Mouse (Mus musculus) 3134 (cell line): ENCODE results near the gene Irs1.

Source experiments
- DNase-seq: peaks from one replicate; pipeline ENCODE4 v3.0.0-alpha.2; 2011; ENCODE audit warnings: low spot score; ENCODE audit not compliant: insufficient read length; ENCODE audit errors: extremely low read depth

Irs1 gene

DNA sequence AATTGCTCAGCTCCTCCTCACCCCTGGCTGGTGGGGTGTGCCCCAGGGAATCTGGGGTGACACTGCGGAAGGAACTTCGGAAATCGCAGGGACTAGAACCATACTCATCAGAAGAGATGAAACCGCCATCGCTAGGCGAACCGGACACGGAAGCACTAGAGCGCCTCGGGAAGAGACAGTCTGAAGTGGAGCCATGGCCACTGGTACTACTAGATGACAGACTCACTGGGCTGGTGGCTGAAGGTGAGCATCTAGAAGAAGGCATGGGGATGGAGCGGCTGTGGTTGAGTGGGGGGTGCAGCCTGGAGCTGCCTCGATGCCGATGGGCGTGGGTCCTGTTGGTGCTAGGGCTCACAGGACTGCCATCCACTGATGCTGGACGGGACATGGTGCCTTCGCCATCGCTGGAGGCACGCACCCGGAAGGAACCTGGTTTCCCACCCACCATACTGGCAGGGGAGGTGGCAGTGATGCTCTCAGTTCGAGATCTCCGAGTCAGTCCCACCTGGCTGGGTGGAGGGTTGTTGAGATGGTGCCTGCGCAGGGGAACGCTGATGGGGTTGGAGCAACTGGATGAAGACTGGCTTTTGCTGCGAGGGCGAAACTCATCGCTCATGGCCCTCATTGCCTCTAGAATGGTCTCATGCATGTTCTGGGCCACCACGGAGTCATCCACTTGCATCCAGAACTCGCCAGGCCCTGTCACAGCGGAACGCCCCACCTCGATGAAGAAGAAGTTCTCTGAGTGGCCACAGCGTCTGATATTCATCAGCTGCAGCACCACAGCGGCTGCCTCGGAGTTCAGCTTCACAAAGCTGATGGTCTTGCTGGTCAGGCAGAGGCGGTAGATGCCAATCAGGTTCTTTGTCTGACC, 1.9 kb downstream of the Irs1 start:
- no peak for DNase-seq

DNA sequence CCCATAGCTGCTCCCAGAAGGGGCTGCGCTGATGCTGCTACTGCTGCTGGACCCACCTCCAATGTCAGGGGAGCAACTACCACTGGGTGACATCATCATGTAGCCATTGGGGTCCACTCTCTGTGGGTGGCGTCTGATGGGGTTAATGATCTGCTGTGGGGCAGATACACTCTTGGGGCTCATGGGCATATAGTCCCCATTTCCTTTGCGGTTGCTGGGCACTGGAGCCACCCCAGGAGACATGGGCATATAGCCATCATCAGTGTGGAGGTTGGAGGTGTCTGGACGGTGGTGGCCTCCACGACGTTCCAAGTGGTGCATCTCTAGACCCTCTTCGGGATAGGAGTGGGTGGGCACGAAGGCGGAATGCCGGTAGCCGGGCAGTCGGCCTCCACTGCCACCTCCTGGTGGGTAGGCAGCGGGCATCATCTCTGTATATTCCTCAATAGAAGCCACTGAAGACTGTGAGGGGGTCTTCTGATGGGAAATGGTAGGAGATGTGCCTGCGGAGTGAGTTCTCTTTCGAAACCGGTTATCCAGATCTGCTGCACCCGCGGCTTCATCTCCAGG, 2.7 kb downstream of the Irs1 start:
- DNase-seq: peak; percentile 53

DNA sequence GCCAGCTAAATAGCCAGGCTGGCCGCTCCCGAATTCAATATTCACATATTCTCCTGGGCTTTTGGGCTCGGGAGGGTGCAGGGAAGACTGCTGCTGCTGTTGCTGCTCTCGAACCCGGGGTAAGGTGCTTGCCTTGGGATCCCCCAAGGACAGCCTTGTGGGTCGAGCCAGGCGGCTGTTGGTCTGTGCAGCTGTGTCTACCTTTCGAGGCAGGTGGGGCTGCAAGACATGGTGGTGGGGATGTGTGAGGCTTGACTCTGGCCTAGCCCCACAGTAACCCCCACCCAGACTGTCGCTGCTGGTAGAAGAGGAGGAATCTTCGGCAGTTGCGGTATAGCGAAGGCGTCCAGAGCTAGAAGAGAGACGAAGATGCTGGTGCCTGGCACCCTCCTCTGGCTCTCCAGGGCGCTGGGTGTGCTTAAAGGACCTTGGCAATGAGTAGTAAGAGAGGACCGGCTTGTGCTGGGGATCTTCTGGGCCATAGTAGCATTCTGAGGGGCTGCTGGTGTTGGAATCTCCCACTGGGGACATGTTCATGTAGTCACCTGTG, 3.4 kb downstream of the Irs1 start:
- no peak for DNase-seq

DNA sequence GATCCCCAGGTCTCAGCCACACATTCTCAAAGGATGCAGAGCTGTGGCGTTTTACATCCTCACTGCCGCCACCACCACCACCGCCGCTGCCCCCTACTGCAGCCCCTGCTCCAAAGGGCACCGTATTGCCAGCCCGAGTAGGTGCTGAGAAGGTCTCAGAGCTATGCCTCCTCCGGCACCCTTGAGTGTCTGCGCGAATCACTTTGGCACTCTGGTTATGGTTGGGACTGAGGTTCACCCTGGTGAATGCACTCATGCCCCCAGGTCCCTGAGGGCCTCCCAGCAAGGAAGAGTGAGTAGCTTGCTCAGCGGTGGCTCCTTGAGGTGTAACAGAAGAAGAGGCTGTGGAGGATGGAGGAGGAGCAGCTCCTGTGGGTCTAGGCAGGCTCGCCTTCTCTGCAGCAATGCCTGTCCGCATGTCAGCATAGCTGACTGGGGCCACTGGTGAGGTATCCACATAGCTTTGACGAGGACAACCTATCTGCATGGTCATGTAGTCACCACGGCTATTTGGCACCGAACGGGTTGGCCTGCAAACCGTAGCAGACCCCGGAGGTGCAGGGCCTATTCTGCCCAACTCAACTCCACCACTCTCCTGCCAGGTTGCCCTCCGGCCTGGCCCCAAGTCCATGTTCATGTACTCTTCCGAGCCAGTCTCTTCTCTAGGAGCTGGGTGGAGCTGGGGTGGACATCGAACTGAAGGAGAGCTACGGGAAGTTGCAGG, 4.0 kb downstream of the Irs1 start:
- peak; percentile 75 for DNase-seq

DNA sequence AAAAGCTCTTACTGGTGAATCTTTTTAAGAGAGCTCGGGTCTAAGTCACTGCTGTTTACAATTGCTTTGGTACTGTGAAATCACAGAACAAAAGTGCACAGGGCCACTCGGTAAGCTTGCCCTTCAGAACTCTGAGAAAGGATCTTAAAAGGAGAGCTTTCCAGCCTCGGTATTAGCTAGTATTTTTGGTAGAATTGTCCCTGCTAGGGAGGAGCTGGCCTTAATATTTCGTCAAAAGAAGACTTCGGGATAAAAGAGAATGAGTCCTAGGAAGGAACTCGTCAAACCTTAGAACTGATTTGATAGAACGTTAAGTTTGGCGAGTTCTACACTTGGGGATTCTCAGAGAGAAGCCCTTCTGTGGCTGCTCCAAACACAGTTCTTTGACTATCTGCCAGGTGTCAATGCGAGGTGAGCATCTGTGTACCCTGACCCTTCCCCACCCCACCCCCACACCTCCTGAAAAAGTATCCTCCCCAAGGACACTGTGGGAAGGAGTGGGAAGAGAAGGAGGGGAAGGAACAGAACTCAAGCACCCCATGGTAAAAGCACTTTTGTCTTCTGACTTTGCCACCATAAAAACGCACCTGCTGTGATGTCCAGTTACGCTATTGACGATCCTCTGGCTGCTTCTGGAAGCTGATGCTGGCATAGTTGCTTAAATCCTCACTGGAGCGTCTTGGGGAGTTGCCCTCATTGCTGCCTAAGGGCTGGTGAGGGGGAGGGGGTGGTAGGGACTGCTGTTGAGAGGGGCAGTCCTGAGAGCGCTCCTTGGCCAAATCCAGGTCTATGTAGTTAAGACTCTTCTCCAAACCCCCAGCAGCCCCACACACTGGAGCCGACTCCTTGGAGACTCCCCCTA, 4.8 kb downstream of the Irs1 start:
- no peak for DNase-seq

DNA sequence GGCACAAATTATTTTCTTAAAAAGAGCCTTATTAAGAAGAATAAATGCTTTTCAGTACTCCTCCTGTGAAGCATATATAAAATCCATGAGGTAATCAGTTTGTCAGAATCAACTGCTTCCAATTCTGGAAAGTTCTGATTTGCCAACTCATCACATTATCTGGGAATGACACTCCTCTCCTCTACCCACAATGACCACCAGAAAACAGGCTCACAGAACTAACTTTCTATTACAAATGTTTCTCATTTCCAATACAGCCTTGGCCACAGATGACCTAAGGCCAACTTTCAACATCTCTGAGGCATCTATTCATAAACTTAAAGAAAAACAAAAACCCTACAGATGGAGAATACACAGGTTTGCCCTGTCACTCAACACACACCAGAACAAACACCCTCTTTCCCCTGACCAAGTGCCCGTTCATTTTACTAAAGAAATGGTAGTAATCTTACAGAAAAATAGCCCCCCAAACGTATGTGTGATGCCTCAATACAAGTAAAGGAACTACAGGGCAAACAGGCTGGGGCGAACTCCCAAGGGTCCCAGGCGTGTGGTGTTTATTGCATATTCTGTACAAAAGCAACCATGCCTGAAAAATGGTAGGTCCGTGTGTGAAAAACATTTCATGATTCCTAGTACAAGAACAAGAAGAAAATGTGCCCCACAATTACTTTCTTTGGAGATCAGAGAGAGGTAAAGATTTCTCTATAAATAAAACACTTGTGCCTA, 5.6 kb downstream of the Irs1 start:
- peak; percentile 45 for DNase-seq

DNA sequence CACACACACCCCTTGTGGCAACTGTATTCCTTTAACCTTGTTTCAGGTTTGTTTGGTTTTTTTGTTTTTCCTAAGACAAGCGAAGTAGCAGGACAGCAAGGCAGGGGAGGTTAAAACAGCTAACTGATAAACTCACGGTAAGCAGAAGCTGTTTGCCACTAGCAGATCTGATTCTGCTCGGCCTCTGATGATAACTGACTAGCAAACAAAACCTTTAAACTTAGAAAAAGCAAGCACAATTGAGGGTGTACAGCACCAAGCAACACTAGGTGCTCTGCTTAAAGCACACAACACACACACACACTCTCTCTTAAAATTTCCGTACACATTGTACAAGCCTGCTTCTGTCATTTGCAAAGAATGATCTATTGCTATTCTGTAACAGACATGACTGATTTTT, 6.8 kb downstream of the Irs1 start:
- peak; percentile 16 for DNase-seq

DNA sequence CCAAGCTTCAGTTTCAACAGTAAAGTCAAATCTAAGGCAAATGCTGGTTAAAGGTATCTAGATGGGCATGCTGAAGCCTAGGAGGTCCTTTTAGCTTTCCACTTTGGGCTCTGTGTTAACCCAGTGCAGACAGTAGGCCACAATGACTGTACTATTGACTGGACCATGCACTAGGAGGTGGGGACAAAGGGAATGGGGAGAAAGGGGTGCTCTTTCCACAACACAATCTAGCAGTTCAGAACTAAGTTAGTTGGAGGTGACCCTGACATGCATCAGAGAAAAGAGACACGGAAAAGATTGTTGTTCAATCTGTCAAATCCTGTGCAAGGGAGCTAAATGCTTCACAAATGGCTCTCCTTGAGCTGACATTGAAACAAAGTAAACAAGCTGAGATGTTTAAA, 7.3 kb downstream of the Irs1 start:
- DNase-seq: peak; percentile 47

DNA sequence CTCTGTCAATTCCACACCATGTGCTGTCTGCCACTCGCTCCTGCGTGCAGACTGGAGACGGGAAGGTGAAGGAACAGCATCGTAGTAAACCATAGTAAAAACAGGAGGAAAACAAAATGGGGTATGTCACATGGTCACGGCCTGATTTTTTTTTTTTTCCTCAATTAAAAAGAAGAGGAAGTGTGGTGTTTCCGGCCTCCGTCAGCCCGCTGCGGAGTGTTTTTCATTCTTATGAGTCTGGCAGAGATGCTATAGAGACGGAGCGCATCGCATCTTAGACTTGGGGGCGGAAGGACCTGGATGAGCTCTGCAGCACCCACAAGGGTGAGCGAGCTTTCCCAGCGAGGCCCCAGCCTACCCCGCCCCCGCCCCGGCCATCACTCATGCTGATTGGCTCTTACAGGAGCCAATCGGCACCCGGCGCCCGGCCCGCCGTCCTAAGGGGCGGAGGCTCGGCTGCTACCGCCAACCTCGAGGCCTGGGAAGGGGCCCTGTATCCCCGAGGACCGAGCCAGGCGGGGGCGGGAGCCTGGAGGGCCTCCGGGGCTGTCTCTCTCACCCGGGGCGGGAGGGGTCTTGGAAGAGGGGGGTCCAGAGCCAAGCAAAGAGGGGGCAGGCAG, 8.1 kb downstream of the Irs1 start:
- DNase-seq: peak; percentile 94

DNA sequence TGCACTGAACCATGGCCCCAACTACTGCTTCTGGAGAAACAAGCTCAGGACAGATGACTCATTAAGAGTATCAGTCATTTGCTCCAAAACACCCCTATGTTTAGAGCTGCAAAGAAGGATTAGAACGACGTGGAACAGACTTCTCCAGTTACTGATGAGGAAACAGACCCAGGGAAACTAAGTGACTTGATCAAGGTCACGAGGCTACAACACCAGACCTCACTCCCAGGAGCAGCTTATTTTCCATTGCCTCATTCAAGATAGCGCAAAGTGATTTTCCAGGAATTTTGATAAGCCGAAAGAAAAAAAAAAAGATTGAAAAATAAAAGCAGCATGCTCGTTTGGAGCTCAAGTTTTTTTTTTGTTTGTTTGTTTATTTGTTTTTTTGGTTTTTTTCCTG, 9.4 kb downstream of the Irs1 start:
- no peak for DNase-seq

DNA sequence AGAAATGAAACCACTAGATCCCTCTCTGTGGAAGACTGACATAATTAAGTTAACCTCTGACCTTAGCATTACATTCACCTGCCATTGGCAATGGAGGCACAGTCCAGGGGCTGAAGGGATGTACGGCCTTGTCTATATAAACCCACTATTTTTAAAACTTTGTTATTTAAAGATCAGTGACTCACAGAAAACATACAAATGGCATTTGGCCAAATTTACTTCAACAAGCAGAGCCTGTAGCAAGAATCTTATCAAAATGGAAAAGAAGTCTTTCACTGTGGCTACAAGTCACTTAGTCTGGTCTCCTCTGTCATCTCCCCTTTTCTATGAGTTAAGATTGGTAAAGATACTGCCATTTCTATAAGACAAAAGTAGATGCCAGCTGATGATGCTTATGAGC, 11.4 kb downstream of the Irs1 start:
- DNase-seq: no peak

DNA sequence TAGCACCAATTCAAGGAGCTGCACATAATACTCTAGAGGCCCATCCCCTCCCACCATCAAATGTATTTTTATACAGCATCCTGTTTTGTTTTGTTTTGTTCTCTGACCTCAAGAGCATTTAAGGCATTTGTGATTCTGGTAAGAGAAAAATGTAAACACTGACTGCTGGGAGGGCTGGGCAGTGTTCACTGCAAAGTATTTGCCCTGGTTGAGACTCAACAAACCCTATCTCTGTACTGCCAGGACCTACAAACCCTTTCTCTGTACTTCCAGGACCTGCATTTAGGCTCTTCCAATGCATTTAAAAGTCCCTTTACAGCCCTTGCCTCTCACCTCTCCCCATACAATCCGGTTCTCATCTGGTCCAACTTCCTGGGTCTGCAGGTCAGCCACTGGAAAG, 16.9 kb downstream of the Irs1 start:
- DNase-seq: no peak

DNA sequence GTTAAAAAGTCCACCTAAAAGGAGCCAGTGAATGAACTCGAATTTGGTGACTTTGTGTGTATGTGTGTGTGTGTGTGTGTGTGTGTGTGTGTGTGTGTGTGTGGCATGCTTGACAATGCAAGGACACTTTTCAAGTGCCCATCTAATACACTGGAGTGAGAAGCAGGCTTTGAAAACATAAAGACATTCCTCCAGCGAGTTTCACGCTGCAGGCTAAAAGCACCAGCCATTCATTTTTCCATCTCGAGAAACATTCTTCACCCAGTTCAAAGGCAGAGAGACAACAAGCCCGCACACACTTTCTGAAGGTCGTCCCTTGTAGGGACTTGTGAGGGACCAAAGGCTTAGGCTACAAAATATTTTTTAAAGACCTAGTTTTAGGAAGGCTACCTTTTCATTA, 17.7 kb downstream of the Irs1 start:
- no peak for DNase-seq

DNA sequence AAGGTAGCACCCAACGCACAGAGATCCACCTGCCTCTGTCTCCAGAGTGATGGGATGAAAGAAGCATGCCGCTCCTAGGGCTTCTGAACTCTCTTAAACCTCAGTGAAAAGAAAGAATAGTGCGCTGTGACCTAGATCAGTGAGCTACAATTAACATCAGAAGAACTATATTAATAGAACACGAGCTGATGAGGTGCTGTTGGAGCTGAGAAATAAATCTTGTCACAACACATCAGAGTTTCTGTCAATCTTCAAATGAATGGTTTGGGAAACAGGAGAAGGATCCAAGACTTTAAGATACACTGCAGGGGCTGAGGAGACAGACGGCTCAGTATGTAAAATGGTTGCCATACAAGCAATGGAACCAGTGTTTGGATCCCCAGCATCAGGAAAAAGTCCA, 19.0 kb downstream of the Irs1 start:
- DNase-seq: no peak

DNA sequence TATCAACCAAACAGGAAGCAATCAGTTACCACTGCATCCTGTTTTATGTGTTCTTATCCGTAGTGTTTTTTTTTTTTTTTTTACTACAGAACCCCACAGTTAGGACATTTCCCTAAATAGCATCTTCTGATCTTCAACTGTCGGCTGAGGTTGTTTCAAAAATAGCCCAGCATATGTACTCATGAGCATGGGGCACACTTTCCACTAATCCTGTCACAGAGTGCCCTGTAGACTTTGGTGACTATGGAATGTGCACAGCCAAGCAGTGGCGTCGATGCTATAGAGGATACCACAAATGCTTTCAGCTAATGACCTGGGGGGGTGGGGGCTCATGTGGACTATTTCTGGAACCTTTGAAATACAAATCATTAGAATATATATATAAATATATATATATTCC, 23.7 kb downstream of the Irs1 start:
- no peak for DNase-seq

DNA sequence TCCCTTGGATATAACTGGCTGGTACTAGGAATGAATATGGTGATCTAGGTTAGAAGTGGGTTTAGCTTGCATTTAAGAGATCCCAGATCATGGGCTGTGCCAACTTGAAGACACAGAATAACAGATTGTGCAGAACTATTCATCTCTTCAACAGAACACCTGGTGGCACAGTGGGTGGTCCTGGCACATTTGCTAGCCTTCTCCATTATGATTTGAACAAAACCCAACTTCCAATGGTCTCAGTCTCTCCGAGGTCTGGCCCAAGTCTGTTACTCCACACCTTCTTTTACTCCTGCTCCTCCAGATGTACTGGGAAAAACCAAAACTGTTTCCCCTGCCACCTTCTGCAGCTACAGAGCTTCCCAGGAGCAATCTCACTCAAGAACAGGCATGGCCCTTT, 28.9 kb downstream of the Irs1 start:
- DNase-seq: no peak

DNA sequence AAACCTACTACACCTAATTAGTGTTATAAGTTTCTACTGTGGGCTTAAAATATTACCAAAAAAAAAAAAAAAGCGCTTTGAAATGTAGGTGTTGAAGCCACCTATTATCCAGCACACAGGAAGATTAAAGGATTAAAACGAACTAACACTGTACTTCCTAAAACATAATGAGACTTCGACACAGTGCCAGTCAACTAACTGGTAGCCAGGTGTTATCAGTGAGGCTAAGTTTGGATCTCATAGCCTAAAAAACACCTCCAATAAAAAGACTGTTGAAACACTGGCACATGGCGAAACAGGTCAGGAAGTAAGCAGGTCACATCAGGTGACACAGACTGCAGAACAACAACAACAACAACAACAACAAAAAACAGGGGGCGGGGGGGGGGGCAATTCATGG, 29.6 kb downstream of the Irs1 start:
- DNase-seq: no peak

DNA sequence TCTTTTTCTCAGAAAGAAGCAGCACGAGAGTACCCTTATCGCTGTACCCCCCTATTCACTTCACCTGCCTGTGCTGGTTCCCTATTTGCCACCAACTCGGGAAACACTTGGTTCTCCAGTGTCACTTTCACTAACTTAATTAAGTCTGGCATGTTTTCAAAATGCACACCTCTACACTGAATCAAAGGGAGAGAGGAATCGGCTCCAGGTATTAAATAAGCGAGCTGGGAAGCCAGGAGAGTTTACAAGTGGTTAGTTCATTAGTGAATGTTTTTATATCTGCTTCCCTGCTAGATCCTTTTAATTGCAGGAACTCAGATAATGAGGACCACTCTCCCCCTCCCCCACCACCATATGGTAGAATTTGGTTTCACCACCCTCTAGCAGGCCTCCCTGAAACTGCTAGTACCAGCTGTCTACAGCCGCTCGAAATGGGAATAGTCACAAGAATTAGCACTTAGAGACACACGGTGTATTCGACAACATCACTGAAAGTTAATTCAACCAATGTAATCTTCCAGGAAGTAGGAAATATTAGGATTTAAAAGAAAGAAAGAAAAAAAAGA, 30.1 kb downstream of the Irs1 start:
- no peak for DNase-seq

DNA sequence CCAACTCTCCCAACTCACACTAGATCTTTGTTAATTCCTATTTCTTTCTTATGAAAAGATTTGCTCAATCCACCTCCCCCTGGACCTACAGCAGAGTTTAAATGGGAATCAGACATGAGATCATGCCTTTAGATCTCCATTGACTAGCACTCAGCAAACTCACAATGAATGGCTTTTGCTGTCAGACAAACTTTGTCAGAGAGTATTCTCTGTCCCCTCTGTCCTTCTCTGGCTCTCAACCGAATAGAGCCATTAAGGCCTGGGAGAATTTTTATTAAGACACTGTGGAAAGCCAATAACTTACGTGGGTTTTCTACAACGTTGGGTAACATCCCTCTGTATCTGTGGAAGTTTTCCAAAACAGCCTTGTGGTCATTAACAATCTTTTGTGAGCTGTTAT, 31.2 kb downstream of the Irs1 start:
- DNase-seq: no peak
